Mouse (Mus musculus) stomach, postnatal 0 days (tissue): ENCODE results near the gene Slc30a4.
A peak's percentile ranks its signal among the peaks of the same experiment; 100 is the strongest.

ENCODE experiments used
- CTCF ChIP-seq: IDR thresholded peaks from 2 replicates; pipeline ENCODE4 v1.5.1; 2016; ENCODE audit warnings: antibody characterized with exemption, low read depth, mild to moderate bottlenecking, moderate library complexity
- EP300 ChIP-seq: optimal IDR thresholded peaks from 2 replicates; pipeline ENCODE3; 2016; ENCODE audit warnings: antibody characterized with exemption

GRCm38 (mm10) chr2:122665973-122666875 lies 36.2 kb downstream of the Slc30a4 start:
- TF ChIP-seq CTCF, result peak; percentile 78
- TF ChIP-seq EP300, result no peak
